Mouse (Mus musculus): ENCODE data around the gene Chrm1.

- TF ChIP-seq CHD2 (IDR thresholded peaks at IDR 0.05; ENCODE audit: low read depth, low read length) (no peak), MAFK (IDR thresholded peaks at IDR 0.05; ENCODE audit: insufficient read depth, low read depth, low read length) (no peak), HCFC1 (IDR thresholded peaks at IDR 0.05; ENCODE audit: borderline replicate concordance, insufficient read depth, low read length) (peak; percentile 47; the same call in 1 of the 2 replicates)
These were observed 31.7 kb downstream of the Chrm1 start for GRCm38 (mm10) chr19:8695330-8695729.
